Mouse (Mus musculus): ENCODE measurements around the gene Col6a4.

- TF ChIP-seq CTCF (IDR thresholded peaks at IDR 0.05; ENCODE audit: borderline replicate concordance, extremely low read depth, insufficient read depth, insufficient read length) (peak; percentile 62; the same call in 1 of the 2 replicates), POLR2A (IDR thresholded peaks at IDR 0.05; ENCODE audit: borderline replicate concordance, extremely low read depth, insufficient read depth, insufficient read length, poor library complexity, severe bottlenecking) (no peak)
These were observed 57.7 kb downstream of the Col6a4 start for GRCm38 (mm10) chr9:106038865-106039264.

All from brain, embryonic 14.5 days (tissue).